Mouse (Mus musculus) left cerebral cortex, adult 8-10 months (tissue): ENCODE measurements around the gene Gm21970. TPM values are rescaled to one million over a fixed set of nuclear protein-coding genes. Genes with fewer than 3 reads are reported as not detected.
"Not testable (repeated sequence)": the region's sequence is repeated elsewhere in the genome, so short reads cannot be mapped to it uniquely, and the experiment has no call there.

ENCODE experiments used
- DNase-seq, 2 experiments: peaks; one replicate each; pipeline ENCODE4 v3.0.0; 2022; ENCODE audit warnings: low spot score in 2 of 2
- total RNA-seq, 4 experiments: library from RNA; stranded (reverse); gene quantifications; 2 replicates each; pipeline ENCODE4 v1.2.4; 2022

Gene Gm21970
- total RNA-seq, 4 experiments from 2014 or later, result not detected

DNA sequence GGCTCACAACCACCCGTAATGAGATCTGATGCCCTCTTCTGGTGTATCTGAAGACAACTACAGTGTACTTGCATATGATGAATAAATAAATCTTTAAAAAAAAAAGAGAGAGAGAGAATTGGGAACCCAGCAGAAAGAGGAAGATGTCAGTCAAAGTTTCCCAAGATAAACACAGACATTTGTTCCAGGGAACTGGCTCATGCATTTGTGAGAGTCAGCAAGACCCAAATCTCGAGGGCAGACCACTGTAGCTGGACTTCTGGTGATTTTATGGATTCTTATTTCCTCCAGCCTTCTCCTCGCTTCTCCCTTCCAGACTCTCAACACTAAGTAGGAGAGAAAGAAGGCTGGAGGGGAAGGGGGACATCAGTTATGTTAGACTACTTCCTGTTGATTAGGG is 46.6 kb downstream of the Gm21970 start:
- no peak for DNase-seq

DNA sequence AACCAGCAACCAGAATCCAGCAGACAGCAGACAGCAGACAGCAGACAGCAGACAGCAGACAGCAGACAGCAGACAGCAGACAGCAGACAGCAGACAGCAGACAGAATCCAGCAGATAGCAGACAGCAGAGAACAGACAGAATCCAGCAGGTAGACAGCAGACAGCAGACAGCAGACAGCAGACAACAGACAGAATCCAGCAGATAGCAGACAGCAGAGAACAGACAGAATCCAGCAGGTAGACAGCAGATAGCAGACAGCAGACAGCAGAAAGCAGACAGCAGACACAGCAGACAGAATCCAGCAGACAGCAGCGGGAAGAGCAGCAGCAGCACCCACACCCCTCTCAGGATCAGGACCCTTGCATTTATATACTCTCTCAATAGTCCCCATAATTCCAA is 47.1 kb downstream of the Gm21970 start:
- not testable (repeated sequence) for DNase-seq

DNA sequence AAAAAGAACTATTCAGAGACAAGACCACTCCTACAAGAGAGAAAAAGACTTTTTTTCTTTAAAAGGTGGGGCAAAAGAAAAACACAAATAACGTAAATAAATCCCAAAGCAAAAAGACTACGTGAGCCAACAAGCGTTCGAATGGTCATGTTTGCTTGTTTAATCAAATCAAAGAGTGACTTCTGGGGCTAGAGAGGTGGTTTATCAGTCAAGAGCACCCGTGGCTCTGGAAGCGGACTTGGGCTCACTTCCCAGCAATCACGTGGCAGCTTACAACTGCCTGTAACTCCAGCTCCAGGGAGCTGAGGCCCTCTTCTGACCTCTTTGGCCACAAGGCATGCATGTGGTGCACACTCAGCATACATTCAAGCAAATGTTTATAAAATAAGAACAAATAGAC is 49.8 kb downstream of the Gm21970 start:
- DNase-seq, result no peak

DNA sequence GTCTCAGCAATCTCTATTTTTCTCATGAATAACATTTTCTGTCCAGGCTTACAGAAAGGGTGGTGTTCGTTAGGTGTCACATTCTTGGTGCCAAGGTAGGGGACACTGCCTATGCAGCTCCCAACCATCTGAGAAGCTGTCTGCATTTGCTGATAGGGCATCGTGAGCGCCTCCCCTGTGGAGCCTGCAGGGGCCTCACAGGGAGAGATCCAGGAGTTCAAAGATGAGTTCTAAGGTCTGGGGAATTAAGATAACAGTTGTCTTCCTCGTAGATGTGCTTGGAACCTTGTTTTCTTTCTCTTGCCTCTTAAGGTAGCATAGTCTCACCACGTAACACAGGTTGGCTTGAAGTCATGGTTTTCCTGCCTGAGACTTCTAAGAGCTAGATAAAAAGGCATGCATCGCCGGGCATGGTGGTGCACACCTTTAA is 50.3 kb downstream of the Gm21970 start:
- no peak for DNase-seq

DNA sequence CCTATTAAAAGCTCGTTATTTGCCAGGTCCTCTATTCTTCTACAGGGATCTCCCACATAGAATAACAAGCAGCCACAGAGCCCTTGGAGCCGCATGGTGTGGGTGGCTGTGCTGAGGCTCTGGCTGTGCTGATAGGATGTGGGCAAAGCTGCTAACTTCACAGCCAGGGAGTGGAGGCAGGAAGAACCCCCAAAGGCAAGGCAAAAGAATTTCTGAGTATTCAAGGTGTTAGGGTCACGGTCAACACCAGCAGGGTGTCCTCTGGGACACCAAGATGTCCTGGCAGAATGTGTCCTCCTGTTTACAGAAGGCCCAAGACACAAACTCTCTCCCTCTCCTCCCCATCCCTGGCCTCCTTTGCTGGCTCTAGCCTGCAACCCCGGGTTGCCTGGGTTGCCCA is 50.9 kb downstream of the Gm21970 start:
- DNase-seq, result peak in 1 of 2 experiments; percentile 37

DNA sequence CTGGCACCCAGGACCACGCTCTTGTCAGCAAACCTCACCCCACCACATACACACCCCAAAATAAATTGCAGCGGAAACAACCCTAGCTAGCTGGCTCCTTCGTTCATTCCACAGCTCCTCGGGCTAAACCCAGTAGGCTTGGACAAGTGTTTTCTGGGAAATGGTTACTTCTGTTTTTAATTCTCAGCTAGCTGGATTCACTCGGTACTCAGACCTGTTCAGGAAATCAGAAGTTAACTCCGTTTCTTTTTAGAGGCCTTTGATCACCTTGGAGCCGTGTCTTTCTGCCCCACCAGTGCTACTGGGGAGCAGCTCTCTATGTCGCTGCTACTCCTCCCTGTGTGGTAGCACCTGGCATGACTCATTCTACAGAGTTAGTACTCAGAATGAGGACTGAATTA is 51.7 kb downstream of the Gm21970 start:
- no peak for DNase-seq

DNA sequence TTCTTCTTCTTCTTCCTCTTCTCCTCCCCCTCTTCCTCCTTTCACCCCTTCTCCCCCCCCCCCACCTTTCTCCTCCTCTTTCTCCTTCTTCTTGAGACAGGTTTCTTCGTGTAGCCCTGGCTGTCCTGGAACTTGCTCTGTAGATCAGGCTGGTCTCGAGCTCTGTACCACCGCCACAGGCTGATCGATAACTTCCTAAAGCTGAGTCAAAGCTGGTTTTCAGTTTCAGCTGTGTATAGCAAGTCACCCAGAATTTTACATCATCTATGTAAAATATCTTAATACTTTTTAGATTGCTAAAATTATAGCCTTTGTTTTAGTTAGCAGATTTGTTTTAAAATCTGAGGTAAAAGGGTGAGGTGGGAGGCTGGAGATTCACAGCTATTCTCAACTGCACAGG is 53.3 kb downstream of the Gm21970 start:
- no peak for DNase-seq

DNA sequence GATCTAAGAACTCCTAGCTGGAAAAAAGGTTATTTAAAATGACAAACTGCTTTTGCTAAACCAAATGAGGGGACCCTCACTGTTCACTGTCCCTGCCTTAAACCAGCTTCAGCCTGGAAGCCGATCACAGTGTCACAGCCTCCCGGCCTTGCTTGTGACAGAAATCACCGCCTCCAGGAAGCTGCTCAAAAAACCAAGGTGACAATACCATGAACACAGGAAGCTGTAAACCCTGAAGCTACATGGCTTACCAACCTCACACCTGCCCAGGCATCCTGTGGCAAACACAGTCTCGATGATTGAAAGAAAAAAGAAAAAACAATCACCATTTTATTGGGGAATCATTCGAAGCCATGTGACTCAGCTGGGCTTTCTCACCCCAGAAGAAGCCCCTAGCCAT is 54.0 kb downstream of the Gm21970 start:
- no peak for DNase-seq

DNA sequence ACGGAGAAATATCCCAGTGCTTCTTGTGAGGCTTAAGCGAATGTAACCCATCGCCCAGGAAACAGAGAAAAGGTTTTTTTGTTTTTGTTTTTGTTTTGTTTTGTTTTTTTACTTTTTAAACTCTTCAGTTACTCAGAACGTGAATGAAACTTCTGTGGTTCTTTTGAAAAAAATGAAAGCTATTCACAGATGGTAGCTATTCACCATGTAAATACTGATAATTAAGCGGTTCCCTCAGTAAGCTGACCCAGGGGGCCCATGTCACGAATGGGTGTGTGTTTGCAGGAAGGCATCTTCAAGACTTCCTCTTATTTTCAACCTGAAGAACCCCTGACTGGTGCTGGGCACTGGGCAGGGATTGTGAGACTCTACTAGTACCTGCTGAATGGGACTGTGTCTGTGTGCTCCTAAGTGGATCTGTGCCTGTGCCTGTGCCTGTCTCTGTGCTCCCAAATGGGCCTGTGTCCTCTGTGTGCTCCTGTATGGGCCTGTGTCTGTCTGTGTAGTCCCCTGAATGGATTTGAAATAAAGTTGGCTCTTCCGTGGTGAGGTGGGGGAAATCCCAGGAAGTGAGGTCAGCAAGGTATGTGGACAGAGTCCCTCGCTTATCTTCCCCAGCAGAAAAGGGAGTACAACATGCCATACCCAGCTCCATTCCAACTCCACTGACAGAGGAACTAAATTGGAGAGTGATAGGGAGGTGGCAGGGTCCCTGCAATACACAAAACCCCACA is 55.4 kb downstream of the Gm21970 start:
- no peak for DNase-seq

DNA sequence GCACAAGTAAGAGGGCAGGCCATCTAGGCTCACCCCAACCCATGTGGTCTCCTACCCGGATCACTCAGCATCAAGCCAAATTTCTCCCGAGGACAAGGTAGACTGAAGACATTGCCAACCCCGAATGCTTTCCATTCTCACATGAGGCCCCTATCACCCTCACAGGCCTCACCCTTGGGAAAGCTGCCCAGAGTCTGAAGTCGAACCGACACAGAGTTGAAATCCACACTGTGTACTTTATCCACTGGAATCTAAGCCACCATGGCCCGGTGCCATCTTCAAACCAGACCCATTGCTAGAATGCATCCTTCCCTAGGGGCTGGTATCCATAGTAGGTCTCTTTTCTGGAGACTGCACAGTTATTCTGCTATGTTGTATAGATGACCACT is 56.0 kb downstream of the Gm21970 start:
- DNase-seq, result no peak

DNA sequence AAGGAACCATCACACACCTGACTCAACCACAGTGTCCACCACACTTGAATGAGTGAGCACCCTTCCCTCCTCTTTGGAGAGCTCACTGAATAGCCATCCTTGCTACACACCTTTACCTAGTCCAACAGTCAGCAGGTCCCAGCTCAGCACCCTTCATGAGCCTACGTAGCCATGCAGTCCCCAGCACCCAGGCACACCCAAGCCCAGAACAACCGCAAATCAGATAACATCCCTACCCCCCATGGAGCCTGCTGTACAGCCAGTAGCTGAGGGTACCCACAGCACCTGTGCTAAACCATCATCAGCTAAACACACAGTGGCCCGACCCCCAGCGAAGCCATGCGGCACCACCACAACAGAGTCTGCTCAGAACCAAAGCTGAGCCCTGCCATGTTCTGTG is 56.6 kb downstream of the Gm21970 start:
- DNase-seq, result no peak

DNA sequence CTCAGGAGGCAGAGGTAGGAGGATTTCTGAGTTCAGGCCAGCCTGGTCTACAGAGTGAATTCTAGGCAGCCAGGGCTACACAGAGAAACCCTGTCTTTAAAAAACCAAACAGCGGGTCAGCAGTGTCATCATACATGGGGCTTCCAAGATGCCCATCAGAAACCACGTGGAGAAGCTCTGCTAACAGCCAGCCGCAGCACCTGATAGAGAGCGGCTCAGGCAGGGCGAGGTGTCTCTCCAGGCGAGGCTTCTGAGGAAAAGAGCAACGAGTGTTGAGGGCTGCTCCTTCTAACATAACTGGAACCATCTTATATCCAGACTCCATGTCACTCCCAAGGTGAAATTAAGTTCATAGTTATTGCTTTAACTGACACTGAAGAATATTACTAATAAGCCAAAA is 57.4 kb downstream of the Gm21970 start:
- no peak for DNase-seq

DNA sequence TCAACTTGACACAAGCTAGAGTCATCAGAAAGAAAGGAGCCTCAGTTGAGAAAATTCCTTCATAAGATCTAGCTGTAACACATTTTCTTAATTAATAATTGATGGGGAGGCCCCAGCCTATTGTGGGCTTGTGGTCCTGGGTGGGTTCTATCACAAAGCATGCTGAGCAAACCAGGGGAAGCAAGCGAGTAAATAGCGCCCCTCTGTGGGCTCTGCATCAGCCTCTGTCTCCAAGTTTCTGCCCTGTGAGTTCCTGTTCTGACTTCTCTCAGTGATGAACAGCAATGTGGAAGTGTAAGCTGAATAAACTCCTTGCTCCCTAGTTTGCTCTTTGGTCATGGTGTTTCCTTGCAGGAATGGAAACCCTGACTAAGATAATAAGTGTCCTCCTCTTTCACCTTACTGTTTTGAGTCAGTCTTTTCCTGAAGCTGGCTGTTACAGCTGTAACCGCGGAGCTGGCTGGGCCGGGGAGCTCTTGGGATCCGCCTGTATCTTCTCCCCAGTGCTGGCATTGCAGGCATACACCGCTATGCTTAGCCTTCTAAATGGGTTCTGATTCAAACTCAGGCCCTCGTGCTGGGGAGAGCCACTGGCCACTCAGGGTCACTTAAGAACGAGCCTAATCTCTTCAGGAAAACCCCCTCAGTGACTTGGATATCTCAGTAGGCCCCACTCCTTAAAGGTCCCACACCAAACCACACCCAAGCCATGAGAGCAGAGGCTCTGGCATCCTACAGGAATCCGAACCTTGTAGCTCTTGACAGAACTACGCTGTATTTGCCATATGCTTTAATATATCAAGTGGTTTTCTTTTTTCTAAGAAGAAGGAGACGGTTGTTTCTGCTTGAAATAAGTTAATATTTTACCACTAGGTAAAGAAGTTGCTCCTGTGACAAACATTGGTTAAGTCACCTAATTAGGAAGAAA is 58.9 kb downstream of the Gm21970 start:
- no peak for DNase-seq

DNA sequence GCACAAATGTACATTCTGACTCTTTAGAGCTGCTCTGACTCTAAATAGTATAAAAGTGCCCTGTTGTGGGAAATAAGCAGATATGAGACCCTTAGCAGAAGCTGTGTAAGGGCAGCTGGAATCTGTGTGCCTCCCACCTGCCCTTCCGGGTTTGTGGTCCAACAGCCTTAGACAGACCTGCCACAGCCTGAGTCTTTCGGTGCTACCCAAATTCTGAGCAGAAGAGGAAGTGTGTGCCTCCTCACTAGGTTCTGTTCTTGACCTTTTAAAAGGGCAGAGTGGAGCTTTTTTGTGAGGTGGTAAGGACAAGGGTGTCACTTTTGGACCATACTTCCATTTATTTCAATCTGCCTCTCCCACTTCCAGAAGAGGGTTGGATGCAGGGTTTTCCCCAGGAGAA is 60.4 kb downstream of the Gm21970 start:
- no peak for DNase-seq

DNA sequence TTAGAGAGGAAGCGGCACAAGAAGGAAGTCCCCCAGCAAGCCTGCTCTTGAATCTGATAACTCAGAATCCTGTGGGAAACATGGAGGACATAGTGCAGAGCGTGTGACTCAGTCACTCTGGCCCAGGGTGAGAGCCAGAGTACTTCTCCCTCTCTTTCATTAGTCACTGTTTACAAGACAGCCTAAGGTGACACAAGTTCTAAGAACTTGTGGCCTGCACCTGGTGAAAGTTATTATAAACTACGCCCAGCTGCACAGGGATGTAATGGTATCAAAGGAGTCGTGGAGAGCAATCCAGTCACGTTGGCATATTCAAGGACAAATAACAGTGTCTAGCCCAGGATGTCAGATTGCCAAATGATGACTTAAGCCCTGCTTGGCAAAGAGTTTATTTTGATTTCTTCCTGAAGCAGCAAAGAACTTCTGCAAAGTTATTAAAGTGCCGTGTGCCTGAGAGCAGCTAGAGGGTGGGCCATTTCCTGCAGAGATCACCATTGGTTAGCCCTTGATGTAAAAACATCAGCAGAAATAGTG is 60.9 kb downstream of the Gm21970 start:
- no peak for DNase-seq

DNA sequence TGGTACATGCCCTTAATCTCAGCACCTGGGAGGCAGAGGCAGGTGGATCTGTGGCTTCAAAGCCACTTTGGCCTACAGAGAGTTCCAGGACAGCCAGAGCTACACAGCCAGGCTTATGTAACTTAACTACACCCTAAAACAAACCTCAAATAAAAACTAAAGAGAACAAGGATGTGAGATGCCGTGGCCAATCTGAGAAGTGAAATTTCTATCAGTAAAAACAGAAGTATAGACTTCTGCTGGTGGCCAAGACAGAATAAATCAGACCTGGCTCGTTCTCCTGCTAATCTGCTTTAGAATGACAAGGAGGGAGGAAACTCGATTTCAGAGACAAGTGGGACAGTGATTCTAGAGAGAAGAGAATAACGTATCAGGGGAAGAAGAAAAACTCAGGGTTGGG is 64.3 kb downstream of the Gm21970 start:
- no peak for DNase-seq

DNA sequence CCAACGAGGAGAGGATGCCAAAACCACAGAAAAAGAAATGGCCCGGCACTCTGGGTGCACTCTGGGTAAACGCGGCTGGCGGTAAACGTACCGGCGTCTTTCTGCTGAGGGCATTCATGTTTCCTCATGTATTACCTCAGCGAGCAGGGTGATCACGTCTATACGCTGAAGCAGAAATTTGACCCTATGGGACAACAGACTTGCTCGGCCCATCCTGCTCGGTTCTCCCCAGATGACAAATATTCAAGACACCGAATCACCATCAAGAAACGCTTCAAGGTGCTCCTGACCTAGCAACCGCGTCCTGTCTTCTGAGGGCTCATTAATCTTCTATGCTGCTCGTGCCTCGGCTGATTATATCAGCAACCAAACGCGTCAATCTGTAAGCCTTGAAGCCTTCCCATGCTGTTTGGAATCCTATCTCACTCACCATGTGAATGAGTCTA is 66.8 kb downstream of the Gm21970 start:
- no peak for DNase-seq

DNA sequence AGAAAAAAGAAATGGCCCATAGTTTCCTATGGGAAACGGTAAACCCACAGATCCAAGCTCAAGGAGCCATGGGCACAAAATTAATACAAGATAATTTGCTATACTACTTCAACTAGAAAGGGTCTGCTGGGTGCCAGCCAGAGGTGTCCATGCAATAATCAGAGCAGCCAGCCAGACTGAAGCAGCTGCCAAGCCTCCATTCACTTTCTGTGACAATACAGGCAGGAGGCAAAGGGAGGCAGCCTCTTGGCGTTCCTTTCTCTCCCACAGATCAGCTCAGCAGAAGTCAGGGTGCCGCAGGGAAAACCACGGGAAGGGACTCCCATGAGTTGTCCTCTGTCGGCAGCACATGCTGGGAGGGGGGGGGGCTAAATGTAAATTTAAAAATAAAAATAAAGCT is 67.5 kb downstream of the Gm21970 start:
- no peak for DNase-seq

DNA sequence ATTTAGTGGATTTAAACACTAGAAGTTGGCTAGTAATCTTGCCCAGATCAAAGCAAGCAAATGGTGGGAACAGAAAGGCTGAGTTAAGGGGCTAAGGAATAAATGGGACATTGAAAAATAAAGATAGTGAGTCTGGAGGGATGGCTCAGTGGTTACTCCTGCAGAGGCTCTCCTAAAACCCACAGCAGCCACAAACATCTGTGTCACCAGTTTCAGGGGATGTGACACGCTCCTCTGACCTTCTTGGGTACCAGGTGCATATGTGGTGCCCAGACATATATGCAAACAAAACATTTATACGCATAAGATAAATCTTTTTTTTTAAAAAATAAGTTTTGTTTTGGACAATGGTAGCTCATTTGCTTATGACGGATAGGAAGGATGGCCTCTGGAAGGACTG is 67.9 kb downstream of the Gm21970 start:
- no peak for DNase-seq

DNA sequence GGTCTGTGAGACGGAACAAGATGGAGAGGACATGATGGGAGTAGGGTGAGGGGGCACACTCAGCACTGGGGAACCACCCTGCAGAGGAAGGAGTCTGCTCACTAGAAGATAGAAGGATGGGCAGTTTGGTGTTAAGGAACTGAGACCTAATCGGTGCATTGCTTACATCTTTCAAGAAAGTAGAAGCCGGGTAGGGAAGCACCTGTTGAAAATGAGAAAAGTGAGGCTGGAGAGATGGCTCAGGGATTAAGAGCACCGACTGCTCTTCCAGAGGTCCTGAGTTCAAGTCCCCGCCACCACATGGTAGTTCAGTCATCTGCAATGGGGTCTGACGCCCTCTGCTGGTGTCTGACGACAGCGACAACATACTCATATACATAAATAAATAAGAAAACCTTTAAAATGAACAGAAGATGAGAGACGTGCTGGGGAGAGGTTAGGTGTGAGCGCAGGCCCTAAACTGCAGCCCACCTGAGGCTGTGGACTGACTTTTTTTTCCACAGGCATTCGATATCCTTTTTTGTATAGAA is 68.4 kb downstream of the Gm21970 start:
- no peak for DNase-seq

DNA sequence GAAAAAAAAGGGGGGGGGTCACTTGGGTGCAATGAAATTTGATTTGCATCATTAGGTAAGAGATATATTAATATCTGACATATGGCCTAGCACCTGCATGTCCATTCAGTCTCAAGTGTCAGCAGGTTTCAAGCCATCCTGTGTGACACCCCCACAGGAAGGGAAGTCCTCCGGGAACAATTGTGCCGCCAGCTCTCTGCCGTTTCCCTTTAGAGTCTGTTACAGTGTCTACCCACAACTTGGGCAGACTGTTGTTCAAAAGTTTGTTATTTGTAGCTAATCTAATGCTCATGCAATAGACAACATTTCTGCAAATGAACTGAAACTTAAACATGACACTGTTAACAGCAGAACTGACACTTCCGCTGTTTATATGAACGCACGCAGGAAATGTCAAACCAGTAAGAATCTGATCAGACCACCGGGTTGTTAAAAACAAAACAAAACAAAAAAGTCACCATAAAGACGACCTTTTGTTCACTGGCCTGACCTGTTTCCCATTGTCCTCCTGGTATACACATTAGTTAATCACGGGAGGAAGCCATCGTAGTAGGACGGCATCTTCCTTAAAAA is 69.6 kb downstream of the Gm21970 start:
- DNase-seq, result no peak

DNA sequence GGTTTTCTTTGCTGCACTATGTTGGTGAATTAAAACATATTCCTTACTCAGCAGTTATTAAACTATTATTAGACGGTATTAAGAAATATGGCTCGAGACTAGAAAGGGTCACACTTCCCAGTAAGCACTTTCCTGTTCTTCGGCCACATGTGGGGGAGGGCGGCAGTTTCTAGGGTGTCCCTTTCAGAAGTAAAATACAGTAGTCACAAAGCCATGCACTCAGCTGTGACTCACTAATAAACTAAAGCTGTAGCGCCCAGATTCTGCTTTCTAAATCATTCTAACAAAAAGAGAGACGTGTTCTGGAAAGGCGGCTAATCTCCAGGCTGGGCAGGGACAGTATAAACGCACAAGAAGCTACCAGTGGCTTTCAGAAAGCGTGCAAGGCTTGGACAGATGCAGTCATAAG is 70.3 kb downstream of the Gm21970 start:
- no peak for DNase-seq
